Mouse (Mus musculus) testis, adult 2 months (tissue): ENCODE data around the gene Chpf.

ENCODE experiments used
- CTCF ChIP-seq: fragments of 200-500 bp; IDR thresholded peaks from 2 replicates; pipeline ENCODE4 v1.5.1; 2012; ENCODE audit warnings: low read depth, mild to moderate bottlenecking, inconsistent platforms, low read length, moderate library complexity; ENCODE audit not compliant: control insufficient read depth, insufficient read depth, insufficient replicate concordance
- POLR2A ChIP-seq: fragments of 200-500 bp; IDR thresholded peaks from 2 replicates; pipeline ENCODE4 v1.6.1; 2012; ENCODE audit warnings: low read depth, mild to moderate bottlenecking, inconsistent platforms, low read length, moderate library complexity; ENCODE audit not compliant: control insufficient read depth

GRCm38 (mm10) chr1:75458789-75459684, 20.1 kb downstream of the Chpf start:
- TF ChIP-seq POLR2A: no peak
- no peak for TF ChIP-seq CTCF
